Mouse (Mus musculus) layer of hippocampus, adult 2 months (tissue): ENCODE measurements around the gene Ankle1. TPM values are rescaled to one million over a fixed set of nuclear protein-coding genes. Genes with fewer than 3 reads are reported as not detected.
A peak's percentile ranks its signal among the peaks of the same experiment; 100 is the strongest.

Source experiments
- DNase-seq, 2 experiments: peaks; one replicate each; pipeline ENCODE4 v3.0.0; 2022; ENCODE audit warnings: low spot score in 2 of 2
- H3K27ac ChIP-seq: fragments of 200-600 bp; 2 replicates; pipeline ENCODE4 v1.8.1; 2022
- H3K4me3 ChIP-seq: fragments of 200-600 bp; 2 replicates; pipeline ENCODE4 v1.8.1; 2022; ENCODE audit warnings: mild to moderate bottlenecking
- CTCF ChIP-seq: fragments of 200-600 bp; conservative IDR thresholded peaks from 2 replicates; pipeline ENCODE4 v1.8.1; 2022; ENCODE audit warnings: antibody characterized with exemption, mild to moderate bottlenecking, moderate library complexity
- total RNA-seq, 2 experiments: library from RNA; stranded (reverse); gene quantifications; 2 replicates each; pipeline ENCODE4 v1.2.3; 2021

Gene Ankle1
- total RNA-seq, 2 experiments from 2014 or later: 0.67 to 0.88 TPM

DNA sequence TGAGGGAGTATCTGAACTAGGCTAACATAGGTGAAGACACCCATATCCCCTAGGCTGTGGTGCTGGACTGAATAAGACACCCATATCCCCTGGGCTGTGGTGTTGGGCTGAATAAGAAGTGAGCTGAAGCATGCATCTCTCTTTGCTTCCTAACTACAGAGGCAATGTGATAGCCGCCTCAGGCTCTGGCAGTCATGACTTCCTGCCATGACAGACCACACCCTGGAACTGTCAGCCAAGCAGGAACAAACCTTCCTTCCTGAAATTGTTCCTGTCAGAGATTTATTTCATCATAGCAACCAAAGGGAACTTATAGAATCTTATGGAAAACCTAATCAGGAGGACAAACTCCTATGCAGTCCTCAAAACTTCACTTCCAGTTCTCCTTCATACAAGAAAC lies 17.5 kb upstream of the Ankle1 start:
- H3K4me3 ChIP-seq: no peak overlapping the region
- TF ChIP-seq CTCF: no peak
- H3K27ac ChIP-seq: no peak overlapping the region
- no peak for DNase-seq

- TF ChIP-seq CTCF: no peak
- DNase-seq: no peak
- no peak overlapping the region for H3K27ac ChIP-seq
- H3K4me3 ChIP-seq: no peak overlapping the region
These were observed 14.1 kb upstream of the Ankle1 start for GRCm38 (mm10) chr8:71391696-71392095.

- TF ChIP-seq CTCF: no peak
- no peak overlapping the region for H3K27ac ChIP-seq
- H3K4me3 ChIP-seq: no peak overlapping the region
- no peak for DNase-seq
These were observed 13.4 kb upstream of the Ankle1 start for GRCm38 (mm10) chr8:71392391-71392790.

DNA sequence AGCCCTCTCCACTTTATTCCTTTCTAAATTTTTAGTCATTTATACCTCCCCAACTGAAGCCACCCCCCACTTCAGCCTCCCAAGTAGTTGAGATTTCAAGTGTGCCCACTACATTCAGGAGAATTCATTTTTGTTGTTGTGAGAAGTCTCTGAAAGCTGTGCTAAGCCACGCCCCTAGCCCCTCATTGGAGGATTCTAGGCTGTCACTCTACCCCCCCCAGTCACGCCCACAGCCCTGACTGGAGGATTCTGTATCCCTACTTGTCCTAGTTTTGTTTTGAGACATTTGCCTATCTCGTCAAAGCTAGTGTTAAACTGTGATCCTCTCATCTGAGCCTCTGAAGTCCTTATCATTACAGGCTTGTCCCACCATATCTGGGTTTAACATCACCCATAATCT lies 12.9 kb upstream of the Ankle1 start:
- H3K4me3 ChIP-seq: no peak overlapping the region
- no peak overlapping the region for H3K27ac ChIP-seq
- no peak for DNase-seq
- no peak for TF ChIP-seq CTCF

- no peak for DNase-seq
- peak overlapping the region; percentile 17; the same call in 1 of the 2 replicates for H3K4me3 ChIP-seq
- no peak for TF ChIP-seq CTCF
- no peak overlapping the region for H3K27ac ChIP-seq
These were observed 11.3 kb upstream of the Ankle1 start for GRCm38 (mm10) chr8:71394481-71394880.

DNA sequence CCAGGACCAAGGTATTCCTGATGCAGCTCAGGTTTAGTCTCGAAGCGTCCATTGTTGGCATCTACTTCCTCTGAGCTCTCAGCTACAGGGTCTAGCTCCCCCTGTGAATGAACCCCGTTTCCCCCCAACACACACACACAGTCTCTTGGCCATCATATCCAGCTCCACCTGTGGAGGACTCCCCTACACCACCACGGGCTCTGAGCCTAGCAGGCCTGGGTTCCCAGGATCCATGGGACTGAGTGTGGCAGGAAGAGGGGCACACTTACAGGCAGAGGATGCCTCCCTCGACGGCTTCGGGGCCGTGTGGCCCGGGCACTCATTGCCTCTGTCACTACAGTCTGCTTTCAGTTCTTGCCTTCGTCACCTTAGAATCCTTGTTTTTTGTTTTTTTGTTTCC lies 10.7 kb upstream of the Ankle1 start:
- TF ChIP-seq CTCF: no peak
- peak overlapping the region; percentile 33; the same call in 1 of the 2 replicates for H3K4me3 ChIP-seq
- no peak for DNase-seq

GRCm38 (mm10) chr8:71395629-71396028 lies 10.2 kb upstream of the Ankle1 start, which contains the start of gene Ushbp1:
TSS of gene Ushbp1 (minus strand) at chr8:71395802.
- no peak for DNase-seq
- peak within 1 kb of the TSS; percentile 84 for H3K4me3 ChIP-seq
- no peak for TF ChIP-seq CTCF
- H3K27ac ChIP-seq: peak within 1 kb of the TSS; percentile 93

More for the DNA sequence above, 10.7 kb upstream of the Ankle1 start:
- peak overlapping the region; percentile 76 for H3K27ac ChIP-seq

DNA sequence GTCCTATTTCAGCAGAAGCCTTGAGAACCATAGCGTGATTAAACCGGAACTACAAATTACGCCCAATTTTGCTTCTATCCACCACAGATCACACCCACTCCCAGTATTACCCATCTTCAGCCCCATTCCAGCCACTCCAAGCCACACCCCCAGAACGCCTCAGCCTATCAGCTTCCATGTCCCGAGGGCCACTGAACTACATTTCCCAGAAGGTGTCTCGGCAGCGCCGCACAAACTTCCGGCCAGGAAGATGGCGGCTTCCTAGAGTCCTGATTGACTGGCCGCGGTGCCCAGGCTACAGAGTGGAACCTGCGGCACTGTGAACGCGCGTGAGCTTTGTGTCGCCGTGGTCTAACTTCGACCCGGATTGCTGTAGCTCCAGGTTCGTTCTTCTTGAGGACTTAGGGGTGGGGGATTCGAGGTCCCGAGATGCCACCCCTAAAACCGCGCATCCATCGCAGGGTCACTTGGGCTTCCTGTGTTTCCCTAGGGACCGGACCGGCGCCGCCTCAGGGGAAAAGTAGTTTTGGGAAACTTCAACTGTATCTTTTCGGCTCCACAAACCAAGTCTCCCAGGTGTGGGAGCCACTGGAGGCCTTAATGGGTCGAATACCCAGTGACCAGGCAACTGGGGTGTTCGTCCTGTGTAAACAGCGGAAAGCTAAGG lies 9.0 kb upstream of the Ankle1 start, which contains the start of gene Babam1:
TSS of gene Babam1 (plus strand) at position 223 of the 667 bp plus-strand sequence.
- DNase-seq: peak; percentile 92 to 98
- TF ChIP-seq CTCF: no peak
- Histone ChIP-seq H3K27ac (peak within 1 kb of the TSS; percentile 93), H3K4me3 (peak within 1 kb of the TSS; percentile 84)

- TF ChIP-seq CTCF: no peak
- no peak for DNase-seq
- peak overlapping the region; percentile 84 for H3K4me3 ChIP-seq
These were observed 8.1 kb upstream of the Ankle1 start for GRCm38 (mm10) chr8:71397701-71398100.

GRCm38 (mm10) chr8:71400826-71401225 lies 5.0 kb upstream of the Ankle1 start:
- no peak overlapping the region for H3K27ac ChIP-seq
- 0 out of 2 replicates have a peak, but pooled peaks have one; percentile 5 for TF ChIP-seq CTCF
- no peak for DNase-seq
- H3K4me3 ChIP-seq: no peak overlapping the region

More at GRCm38 (mm10) chr8:71397701-71398100, 8.1 kb upstream of the Ankle1 start:
- no peak overlapping the region for H3K27ac ChIP-seq

- no peak for DNase-seq
These were observed 4.4 kb upstream of the Ankle1 start for GRCm38 (mm10) chr8:71401454-71401853.

DNA sequence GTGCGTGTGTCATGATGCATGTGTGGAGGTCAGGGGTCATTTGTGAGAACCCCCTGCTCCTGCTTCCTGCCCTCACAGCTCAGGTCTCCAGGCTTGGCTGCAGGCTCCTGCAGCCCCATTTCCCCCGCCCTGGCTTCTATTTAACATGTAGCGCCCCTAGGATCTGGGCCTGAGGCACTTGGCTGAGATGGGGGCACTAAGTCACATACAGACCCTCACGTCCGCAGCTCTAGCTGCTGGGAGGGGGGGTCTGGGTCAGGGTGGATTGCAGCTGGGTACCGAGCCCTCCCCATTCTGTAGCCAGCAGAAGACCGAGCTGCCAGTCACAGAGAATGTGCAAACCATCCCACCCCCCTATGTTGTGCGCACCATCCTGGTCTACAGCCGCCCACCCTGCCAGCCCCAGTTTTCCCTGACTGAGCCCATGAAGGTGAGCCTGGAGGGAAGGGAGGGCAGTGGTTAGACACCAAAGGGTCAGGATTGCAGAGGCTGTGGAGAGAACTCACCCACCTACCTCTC lies 3.3 kb upstream of the Ankle1 start:
- no peak for TF ChIP-seq CTCF
- H3K27ac ChIP-seq: no peak overlapping the region
- DNase-seq: no peak
- no peak overlapping the region for H3K4me3 ChIP-seq

More at GRCm38 (mm10) chr8:71401454-71401853, 4.4 kb upstream of the Ankle1 start:
- Histone ChIP-seq H3K27ac (no peak overlapping the region), H3K4me3 (no peak overlapping the region)
- TF ChIP-seq CTCF: no peak

DNA sequence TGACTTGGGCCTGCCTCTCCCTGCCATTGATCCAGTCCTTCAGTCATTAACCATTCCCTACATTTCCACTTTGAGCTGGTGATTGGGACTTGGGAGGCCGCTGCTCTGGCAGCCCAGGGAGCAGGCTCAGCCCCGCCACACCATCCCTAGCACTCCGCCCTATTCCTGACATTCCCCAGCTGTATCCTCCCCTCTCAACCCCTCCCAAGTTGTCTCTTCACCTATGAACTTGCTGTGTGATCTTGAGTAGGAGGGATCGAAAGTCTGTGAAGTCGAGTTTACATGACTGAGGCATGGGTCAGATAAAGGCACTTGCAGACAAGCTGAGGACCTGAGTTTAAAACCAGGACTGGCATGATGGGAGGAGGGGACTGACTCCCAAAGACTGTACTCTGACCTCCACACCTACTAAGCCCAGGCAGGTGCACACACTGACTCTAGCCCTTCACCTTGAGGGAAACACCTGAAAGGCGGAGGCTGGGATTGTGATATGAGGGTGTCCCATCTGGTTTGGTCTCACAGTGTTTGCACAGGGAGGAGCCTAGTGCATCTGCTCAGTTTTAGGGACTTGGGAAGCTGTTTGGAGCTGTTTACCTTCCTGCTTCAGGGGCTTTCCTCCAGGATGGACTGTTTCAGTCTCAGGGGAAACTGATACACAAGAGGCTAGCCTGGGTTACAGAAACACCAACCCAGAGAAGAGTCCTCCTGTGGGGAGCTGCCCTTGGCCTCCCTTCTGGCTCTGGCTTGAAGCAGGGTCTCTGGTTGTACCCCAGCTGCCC lies 2.5 kb upstream of the Ankle1 start:
- TF ChIP-seq CTCF: no peak
- no peak overlapping the region for H3K27ac ChIP-seq

More for the DNA sequence above, 2.5 kb upstream of the Ankle1 start:
- DNase-seq: no peak
- no peak overlapping the region for H3K4me3 ChIP-seq
